Mouse (Mus musculus) heart, postnatal 36 days (tissue): Measurements from ENCODE around the gene Hspb8. TPM values are rescaled to one million over a fixed set of nuclear protein-coding genes. Genes with fewer than 3 reads are reported as not detected.
"Not testable (repeated sequence)": the region's sequence is repeated elsewhere in the genome, so short reads cannot be mapped to it uniquely, and the experiment has no call there.

ENCODE experiments used
- DNase-seq, 2 experiments: peaks; one replicate each; pipeline ENCODE4 v3.0.0; 2021 to 2022
- intact Hi-C: fragments of 180-260 bp; cut with DNase I; formaldehyde crosslinking; loops from one replicate; pipeline ENCODE4 v1.15.1; 2025
- total RNA-seq, 2 experiments: library from RNA; stranded (reverse); gene quantifications; 2 replicates each; pipeline ENCODE4 v1.2.3; 2021

The Hspb8 gene
- total RNA-seq, 2 experiments from 2014 or later: 386 to 424 TPM

DNA sequence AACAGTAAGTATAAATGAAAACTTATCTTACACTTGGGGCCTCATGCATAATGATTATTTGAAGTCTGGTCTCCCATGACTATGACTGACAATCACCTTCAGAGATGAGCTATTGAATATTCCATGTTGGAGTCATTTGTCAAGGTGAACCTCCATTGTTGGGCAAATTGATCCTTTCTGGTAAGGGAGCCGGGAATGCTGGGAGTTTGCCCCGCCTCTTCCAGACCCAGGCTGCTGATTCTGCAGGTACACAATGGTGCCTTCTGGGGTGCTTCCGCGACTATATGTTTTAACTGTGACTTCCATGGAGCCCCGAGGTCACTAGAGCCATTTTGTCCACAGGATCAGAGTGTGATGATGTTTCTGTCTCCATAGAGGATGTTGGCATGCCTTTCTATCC is 26.6 kb downstream of the Hspb8 start:
- intact Hi-C loops: no loop called here
- DNase-seq: no peak

DNA sequence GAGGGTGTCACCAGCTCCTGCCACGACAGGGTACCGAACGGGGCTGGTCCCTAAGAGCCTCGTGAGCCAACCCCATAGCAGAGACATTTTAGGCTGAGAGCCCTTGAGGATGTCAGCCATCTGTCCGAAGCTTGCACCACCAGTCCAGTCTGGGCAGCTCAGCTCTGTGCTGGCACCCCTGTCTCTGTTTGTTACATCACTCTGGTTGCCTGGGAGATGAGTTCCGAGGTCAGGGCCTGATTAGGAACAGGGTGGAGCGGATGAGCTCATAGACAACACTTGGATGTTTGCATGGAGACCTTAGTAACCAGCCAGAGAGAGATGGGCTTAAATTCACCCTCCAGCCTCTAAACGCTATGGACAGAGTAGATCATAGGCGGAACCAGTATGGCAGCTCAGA is 30.1 kb downstream of the Hspb8 start:
- intact Hi-C loops: no loop called here
- DNase-seq: peak; percentile 31 to 44

DNA sequence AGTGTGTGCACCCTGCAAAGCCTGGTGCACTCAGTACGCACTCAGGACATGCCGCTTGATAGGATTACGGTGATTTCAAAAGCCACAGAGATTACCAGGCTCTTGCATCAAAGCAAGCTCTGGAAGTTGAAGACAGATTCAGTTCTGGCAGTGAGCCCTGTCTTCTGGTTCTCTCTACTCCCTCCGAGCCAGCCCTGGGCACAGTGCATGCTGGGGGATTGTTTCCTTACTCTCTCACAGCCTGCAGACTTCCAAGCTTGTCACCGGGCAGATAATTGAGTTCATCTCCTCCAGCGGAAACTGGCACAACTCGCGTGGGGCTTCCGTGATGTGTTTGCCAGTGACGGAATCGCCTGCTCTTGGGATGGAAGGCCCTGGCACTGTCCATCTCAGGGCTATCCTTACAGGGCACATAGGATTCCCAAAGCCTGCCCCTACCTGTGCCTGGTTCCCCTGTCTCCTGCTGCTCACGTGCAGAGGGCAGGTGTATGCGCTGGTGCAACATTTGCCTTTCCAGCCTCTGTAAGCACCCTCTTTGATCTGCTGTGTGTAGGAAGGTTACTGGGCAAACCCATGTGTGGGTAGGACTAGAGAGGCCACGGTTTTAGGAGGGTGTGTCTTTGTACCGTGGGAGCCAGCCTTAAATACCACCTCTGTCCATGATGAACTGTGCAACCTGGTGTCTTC is 32.7 kb downstream of the Hspb8 start:
- DNase-seq: peak in 1 of 2 experiments; percentile 27
- intact Hi-C loops: loop anchor here (5.0 kb wide), 1 partner anchor 158 kb away; no protein-coding TSS in a partner anchor

DNA sequence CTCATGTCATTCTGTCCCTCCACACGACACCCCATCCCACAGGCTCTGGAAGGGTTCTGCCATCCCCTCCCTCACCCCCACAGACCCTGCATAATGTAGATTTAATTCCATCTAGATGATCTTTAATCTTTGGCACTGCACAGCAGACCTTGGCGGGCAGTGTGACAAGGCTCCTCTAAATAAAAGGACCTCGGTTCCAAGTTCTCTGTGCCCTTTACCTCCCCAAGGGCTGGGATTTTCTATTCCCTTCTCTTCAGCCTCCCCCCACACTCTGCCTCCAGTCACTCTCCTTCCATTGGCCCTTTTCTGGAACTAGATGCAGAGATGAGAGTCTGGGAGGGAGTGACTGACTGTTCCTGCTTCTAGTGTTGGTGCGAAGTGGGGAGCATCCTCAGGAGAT is 33.3 kb downstream of the Hspb8 start:
- intact Hi-C loops: loop anchor here (5.0 kb wide), 1 partner anchor 157 kb away; no protein-coding TSS in a partner anchor
- DNase-seq: no peak

DNA sequence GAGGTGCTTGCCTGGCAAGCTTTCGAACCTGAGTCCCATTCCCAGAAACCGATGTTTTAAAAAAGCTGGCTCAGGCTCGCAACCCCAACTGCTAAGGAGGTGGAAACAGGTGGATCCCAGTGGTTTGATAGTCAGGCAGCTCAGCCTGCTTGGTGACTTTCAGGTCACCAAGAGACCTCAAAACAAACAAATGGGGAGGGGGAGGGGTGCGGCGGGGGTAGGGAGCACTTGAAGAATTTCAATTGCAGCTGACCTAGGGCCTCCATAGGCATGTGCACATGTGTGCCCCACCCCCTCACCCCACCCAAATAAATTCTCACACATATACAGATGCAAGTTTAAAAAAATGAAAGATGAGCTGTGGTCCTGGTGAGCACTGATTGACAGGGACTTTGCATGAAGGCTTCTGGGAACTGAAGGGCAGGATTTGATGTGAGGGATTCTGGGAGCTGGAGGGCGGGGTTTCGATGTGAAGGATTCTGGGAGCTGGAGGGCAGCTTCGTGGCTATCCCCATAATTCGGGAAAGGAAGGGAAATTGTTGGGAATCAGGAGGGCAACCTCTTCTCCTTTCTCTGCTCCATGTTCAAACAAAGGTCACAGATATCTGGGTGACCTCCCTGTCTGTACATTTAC is 35.2 kb downstream of the Hspb8 start:
- no peak for DNase-seq
- intact Hi-C loops: loop anchor here (5.0 kb wide), 1 partner anchor 155 kb away; no protein-coding TSS in a partner anchor

DNA sequence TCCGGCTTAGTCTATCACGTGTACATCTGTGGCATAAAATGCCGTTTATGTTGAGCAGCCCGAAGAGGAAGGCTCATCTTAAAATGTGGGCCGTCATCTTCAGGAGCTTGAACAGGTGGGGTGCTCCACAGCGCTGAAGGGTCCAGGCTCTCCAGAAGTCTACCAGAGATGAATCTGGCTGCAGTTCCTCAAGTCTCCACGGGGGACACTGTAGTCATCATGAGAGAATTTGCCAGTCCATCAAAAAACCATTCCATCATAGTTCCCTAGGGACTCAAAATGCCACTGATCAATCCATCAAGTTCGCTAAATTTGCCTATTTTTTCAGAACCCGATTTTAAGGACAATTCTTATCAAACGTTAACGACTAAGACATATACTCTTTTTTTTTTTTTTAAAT is 36.6 kb downstream of the Hspb8 start:
- peak; percentile 54 to 72 for DNase-seq

DNA sequence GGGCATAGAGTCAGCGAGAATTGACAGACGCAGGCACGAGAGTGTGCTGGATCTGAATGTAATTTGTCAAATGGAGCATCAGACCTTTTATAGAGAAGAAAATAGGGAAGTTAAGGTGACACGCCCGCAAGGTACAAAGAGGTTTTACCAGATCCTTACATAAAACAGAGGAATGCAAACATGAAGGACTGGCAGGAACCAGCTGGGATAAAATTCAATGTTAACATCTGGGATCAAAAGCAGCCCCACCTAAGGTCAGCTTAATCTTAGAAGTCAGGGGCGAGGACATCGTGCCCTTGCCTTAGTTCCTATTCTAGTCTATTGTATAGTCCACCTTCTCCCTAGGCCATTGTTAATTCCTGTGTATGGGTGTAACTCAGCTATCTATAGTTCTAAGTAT is 40.0 kb downstream of the Hspb8 start:
- intact Hi-C loops, DNase-seq: not testable (repeated sequence)

More for the DNA sequence above, 36.6 kb downstream of the Hspb8 start:
- intact Hi-C loops: loop anchor here (1.0 to 5.0 kb wide), 4 partner anchors 49 to 154 kb away; no protein-coding TSS in a partner anchor

DNA sequence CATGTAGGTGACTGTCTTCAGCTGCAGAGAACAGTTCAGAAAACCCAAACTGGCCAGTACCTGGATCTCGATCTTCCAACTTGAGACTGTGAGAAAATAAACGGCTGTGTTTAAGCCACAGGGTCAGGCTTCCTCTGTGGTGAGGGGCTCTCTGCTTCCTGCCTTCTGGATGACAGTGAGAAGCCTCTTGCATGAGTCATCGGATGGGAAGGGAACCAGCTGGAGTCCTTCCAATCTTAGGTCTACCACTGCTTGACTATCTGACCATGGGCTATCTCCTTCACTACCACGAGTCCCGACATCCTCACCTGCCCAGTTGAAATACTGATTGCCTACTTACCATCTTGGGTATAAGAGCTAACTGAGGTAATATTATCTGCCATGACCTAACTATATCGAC is 40.9 kb downstream of the Hspb8 start:
- no peak for DNase-seq
- intact Hi-C loops: no loop called here

DNA sequence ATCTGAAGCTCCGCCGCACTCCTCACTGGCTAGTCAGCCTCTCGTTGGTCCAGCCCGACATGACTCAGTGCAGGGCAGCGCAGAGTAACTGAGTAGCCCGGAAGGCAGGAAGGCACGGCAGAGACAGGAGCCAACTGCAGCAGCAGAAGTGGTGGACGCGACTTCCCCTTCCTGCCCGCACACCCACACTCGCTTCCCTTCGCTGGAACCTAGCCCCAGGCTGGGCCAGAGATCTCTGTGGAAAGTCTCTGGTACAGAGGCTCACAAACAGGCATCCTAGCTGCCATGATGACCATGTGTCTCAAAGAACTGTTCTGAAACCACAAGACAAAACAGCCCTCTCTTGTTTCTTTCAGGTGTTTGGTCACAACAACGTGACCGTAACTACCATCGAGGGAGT is 41.4 kb downstream of the Hspb8 start:
- DNase-seq: no peak
- intact Hi-C loops: no loop called here

DNA sequence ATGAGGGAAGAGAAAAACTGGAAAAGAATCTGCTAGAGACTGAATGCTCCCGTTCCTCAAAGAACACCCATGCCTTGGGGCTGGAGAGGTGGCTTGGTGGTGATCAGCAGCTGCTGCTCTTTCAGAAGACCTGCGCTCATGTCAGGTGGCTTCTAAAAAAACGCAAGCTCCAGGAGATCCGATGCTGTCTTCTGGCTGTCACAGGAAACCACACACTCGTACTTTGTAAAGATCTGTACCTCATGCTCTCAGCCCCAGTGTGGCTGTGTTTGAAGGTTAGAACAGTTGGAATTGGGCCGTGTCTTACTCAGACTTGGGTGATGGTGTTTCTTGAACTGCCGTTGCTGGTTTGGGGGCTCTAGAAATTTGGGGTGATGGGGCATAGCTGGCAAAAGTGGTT is 42.3 kb downstream of the Hspb8 start:
- no peak for DNase-seq
- intact Hi-C loops: no loop called here

DNA sequence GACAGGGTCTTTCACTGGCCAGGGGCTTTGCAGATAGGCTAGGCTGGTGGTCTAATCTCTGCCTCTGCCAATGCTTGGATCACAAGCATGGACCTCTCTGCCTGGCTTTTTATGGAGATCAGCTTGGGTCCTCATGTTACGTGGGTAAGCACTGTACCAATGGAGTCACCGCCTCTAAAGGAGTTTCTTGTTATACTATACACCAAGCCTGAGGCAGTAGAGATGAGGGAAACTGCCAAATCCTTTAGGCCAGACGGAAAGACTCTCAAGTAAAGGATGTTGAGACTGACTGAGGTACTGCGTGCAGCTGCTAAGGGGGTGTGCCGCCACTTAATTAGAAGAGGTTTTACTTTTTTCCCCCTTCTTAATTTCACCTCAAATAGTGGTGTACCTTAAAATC is 43.8 kb downstream of the Hspb8 start:
- no peak for DNase-seq
- intact Hi-C loops: no loop called here

DNA sequence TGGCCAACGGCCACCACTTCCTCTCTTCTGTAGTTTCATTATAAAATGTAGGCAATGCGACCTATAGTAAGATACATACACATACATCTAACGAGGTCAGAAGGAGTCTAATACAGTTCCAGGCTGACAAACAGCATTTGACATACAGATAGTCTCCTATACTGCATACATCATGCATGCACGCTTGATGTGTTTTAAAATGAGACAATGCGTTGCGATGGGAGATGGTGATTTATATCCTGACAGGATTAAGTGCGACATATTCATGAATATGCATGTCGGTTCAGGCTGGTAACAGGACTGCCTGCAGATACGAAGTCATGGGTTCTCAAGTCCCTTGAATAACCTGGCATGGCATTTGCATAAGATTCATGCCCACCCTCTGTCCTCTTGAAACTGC is 54.7 kb downstream of the Hspb8 start:
- intact Hi-C loops: no loop called here

DNA sequence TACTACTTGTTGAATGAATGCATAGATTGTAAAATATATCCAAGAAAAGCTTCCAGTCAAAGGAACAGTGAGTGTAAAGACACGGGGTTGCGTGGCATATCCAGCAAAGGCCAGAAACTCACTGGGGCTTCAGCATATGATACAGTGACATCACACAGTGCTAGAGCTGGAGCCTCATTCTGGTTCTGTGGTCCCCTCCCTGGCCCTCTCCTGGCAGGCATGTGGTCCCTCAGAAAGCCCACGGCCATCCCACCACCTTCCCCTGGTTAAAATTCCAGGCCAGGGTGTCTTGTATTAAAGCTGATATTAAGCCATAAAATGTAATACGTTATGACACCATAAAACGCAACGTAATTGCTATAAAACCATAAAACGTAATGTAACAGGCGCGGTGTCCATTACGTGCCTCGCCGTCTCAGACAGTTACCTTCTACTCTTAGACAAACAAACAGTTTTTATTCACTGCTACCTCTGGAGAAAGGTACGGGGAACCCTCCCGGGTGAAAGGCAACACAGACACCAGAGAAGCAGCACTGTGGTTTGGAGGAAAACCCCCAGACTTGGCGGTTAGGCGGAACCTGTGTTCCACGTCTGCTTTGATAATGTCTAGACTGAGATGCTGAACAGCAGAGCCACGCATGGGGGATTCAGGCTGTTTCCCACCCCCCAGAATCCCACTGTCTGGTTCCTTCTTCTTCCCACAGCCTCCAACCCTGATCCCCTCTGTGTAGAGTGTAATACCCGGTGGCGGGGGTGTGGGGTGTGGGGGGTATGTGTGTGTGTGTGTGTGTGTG is 55.6 kb downstream of the Hspb8 start:
- no peak for DNase-seq
- intact Hi-C loops: no loop called here

More for the DNA sequence above, 54.7 kb downstream of the Hspb8 start:
- no peak for DNase-seq

DNA sequence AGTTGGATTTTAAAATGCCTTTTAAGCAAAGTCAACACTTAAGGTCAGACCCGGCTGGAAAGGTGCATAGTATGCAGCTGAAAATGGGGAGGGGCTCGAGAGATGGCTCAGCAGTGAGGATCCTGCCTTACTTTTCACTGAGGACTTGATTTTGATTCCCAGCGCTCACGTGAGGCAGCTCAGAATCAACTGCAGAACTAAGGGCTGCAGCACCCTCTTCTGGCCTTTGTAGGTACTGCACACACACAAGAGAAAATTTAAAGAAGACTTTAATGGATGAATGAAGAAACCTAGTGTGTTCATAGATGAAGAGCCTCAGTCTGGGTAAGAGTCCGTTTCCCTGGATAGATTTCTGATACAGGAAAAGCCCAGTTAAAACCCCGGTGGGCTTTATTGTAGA is 61.3 kb downstream of the Hspb8 start:
- intact Hi-C loops: no loop called here
- no peak for DNase-seq

DNA sequence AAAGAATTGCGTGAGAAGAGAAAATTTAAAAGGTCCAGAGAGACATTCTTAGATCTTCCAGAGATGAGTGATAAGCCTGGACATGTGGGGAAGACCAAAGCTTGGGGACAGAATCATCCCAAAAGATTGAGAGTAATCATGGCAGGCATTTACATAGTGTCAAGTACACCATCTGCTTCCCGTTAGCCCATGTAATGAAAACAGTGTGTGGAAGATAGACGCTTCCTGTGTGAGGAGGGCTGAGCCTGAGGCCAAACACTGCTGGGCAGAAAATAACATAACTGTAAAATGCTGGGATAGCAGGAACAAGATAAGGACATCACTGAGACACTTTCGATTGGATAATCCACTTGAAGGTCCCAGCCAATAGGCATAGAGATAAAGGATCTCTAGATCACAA is 61.9 kb downstream of the Hspb8 start:
- no peak for DNase-seq

More for the DNA sequence above, 61.9 kb downstream of the Hspb8 start:
- intact Hi-C loops: no loop called here

Other genes starting within 250 kb of the Hspb8 start
- not detected for gene Ccdc60, start 133.9 kb downstream of the Hspb8 start, total RNA-seq
- 1 to 10 TPM; 6.7 to 7.8 TPM for gene Srrm4, start 169.0 kb upstream of the Hspb8 start, total RNA-seq